Mouse (Mus musculus) bone marrow, adult 2 months (tissue): ENCODE results near the gene Pigr.

Experiments
- CTCF ChIP-seq: fragments of 200-500 bp; IDR thresholded peaks from 2 replicates; pipeline ENCODE4 v1.5.1; 2011; ENCODE audit warnings: low read length, control low read depth; ENCODE audit not compliant: control insufficient read depth, insufficient read depth
- POLR2A ChIP-seq: fragments of 200-500 bp; IDR thresholded peaks from 2 replicates; pipeline ENCODE4 v1.6.1; 2011; ENCODE audit warnings: low read depth, mild to moderate bottlenecking, control low read depth, low read length, borderline replicate concordance; ENCODE audit not compliant: control insufficient read depth

GRCm38 (mm10) chr1:130840599-130841379, 14.3 kb downstream of the Pigr start:
- no peak for TF ChIP-seq CTCF
- no peak for TF ChIP-seq POLR2A
